Mouse (Mus musculus) retina, embryonic 14.5 days (tissue): ENCODE results near the gene Mettl27.

ENCODE experiments used
- DNase-seq: peaks from one replicate; pipeline ENCODE4 v3.0.0-alpha.2; 2015; ENCODE audit warnings: low spot score

Mettl27 gene

GRCm38 (mm10) chr5:134985633-134986297 lies 53.6 kb downstream of the Mettl27 start, which contains the start of gene Cldn3:
TSS of gene Cldn3 (plus strand) at chr5:134986214.
- peak; percentile 37 for DNase-seq

GRCm38 (mm10) chr5:134986298-134987268 lies 54.4 kb downstream of the Mettl27 start:
- peak; percentile 47 for DNase-seq

- DNase-seq, result no peak
These were observed 57.0 kb downstream of the Mettl27 start for GRCm38 (mm10) chr5:134989166-134989565.

GRCm38 (mm10) chr5:134989741-134990140 lies 57.6 kb downstream of the Mettl27 start:
- no peak for DNase-seq
